Mouse (Mus musculus) granulocyte monocyte progenitor cell, adult 5-6 weeks (primary cell): Measurements from ENCODE around the gene Slc6a19. TPM values are rescaled to one million over a fixed set of nuclear protein-coding genes. Genes with fewer than 3 reads are reported as not detected.

Experiments used
- ATAC-seq: replicated peaks from 2 replicates; pipeline ENCODE4 v1.8.0; 2016; ENCODE audit warnings: mild to moderate bottlenecking, moderate TSS enrichment, inconsistent platforms; ENCODE audit not compliant: poor library complexity, severe bottlenecking
- total RNA-seq, 2 experiments: library from RNA; stranded (forward) in 1 of 2; stranded (reverse) in 1 of 2; fragments of 200-712, 200-1000 nt in 1 of 2; fragments of >200 nt in 1 of 2; fragmentation: Nextera tagmentation in 1 of 2; gene quantifications; 2 replicates each; pipeline ENCODE4 v1.2.3; 2014 to 2017

Slc6a19 gene
- not detected in 2 replicates for total RNA-seq (2014; fragmentation: Nextera tagmentation)
- not detected in 2 replicates for total RNA-seq (2017)

GRCm38 (mm10) chr13:73704694-73705325 lies at the start of gene Slc6a19:
Gene Slc6a19 (minus strand): TSS chr13:73704865.
- ATAC-seq = no peak

GRCm38 (mm10) chr13:73751284-73751683 lies 46.6 kb upstream of the Slc6a19 start:
- ATAC-seq = no peak

- ATAC-seq = no peak
Measured at GRCm38 (mm10) chr13:73750435-73750834, 45.8 kb upstream of the Slc6a19 start.

DNA sequence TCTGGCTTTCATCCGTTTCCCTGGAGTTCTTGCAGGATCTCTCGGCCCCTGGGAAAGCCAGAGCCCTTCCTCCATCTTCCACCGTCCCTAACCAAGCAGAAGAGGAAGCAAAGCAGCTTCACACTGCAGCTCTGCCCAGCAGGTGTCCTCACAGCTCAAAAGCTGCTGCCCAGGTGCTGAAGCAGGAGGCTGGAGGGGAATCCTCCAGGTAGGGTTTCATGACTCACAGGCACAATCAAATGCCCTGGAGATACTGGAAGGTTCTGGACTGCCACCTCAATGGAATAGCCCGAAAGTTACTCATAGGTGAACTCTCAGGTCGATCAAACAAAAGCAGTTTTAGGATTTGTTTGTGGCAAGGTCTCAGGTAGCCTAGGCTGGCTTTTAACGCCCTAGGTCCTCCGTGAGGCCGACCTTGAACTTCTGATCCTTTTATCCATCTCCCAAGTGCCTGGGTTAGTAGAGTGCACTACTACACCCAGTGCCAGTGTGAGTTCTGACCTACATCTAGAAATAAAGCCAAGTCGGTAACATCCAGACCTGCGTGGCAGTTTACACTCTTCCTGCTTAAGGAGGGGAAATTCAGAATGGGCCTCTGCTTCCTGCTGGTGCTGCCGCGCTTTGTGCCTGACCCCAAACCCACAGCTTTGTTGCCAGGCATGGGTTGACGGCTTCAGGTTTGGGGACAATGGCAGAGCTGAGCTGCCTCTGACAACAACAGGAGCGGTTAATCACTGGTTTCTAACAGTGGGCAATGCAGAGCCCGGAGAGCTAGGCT lies 44.2 kb upstream of the Slc6a19 start:
- peak; percentile 50; the same call in 1 of the 2 replicates for ATAC-seq

DNA sequence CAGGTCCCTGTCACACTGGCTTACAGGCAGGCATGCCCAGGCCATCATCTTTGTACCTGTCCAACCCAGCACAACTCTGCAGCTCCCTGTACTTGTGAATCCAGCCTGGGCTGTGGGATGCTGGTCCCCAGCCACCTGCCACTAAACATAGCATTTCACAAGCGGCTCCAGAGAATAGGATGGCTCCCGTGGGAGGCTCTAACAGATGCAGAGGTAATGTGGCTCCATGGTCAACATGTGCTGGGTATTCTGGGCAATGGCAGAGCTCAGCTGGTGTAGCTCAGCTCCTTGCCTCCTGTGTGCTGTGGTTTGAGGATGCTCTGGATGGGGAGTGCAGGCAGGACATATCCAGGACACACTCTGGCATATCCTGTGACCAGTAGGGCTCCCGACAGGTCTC lies 39.0 kb upstream of the Slc6a19 start:
- no peak for ATAC-seq

GRCm38 (mm10) chr13:73742944-73743343 lies 38.3 kb upstream of the Slc6a19 start:
- no peak for ATAC-seq

GRCm38 (mm10) chr13:73740399-73740944 lies 35.8 kb upstream of the Slc6a19 start:
- peak; percentile 46; the same call in 1 of the 2 replicates for ATAC-seq

- ATAC-seq = peak; percentile 49
Measured at GRCm38 (mm10) chr13:73736943-73737342, 32.3 kb upstream of the Slc6a19 start.

- ATAC-seq = no peak
Measured at GRCm38 (mm10) chr13:73735928-73736327, 31.3 kb upstream of the Slc6a19 start.

GRCm38 (mm10) chr13:73735270-73735669 lies 30.6 kb upstream of the Slc6a19 start:
- no peak for ATAC-seq

DNA sequence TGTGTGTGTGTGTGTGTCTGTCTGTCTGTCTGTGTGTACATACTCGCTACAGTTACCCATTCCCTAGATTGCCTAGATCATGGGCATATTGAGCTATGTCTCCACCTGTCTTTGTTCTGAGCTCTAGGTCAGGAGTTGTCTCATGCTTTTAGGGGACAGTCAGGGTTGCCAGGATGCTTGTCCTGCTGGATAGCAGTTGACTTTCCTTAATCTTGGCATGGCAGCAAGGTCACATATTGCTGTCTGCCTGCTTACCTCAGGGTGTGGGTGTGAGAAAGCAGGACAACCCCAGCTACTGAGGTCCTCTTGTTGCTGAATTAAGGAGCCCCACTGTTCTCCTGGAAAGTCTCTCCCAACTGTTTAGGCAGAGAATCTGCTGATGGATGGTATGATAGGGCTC lies 29.7 kb upstream of the Slc6a19 start:
- ATAC-seq = no peak

- ATAC-seq = peak; percentile 22; the same call in 1 of the 2 replicates
Measured at GRCm38 (mm10) chr13:73732742-73733700, 28.4 kb upstream of the Slc6a19 start, which contains the start of gene Slc12a7. Gene Slc12a7 (plus strand): TSS chr13:73733094.

DNA sequence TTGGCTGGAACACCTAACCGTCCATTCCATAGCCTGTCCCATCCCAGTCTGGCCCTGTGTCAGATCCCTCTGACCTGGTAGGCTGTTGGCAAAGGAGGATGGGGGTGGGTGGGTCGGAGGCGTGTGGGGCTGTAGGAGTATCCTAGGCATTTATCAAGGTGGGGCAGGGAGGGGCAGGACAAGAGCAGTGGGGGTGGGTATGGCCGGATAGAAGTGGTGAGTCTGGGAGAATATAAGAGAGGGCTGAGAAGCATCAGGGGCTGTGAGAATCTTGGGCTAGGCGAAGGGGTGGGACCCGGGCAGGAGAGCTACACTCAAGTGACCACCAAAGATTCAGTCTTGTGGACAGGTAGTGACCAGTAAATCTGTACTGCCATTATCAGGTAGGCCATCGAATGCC lies 27.6 kb upstream of the Slc6a19 start:
- ATAC-seq = no peak

- ATAC-seq = no peak
Measured at GRCm38 (mm10) chr13:73730913-73731312, 26.2 kb upstream of the Slc6a19 start.

DNA sequence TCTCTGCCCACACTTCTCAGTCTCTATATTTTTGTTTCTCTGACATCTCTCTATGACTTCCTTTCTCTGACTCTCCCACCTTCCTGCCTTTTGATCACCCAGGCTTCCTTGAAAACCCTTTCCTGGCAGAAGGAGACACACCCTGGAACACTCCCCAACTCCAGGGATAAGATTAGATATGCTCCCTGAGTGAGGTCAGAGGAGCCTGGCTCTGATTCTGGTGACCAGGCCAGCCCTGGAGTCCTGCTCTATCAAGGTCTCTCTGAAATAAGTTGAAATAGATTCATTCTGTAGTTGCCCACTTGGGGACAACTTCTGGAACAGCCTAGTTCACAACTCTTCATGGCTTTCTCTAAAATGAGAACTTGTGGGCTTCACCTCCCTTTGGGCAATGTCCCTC lies 24.0 kb upstream of the Slc6a19 start:
- no peak for ATAC-seq

GRCm38 (mm10) chr13:73727621-73728025 lies 23.0 kb upstream of the Slc6a19 start:
- ATAC-seq = no peak

GRCm38 (mm10) chr13:73725315-73725714 lies 20.6 kb upstream of the Slc6a19 start:
- peak; percentile 65 for ATAC-seq

- peak; percentile 43; the same call in 1 of the 2 replicates for ATAC-seq
Measured at GRCm38 (mm10) chr13:73723081-73723668, 18.5 kb upstream of the Slc6a19 start.

GRCm38 (mm10) chr13:73720241-73720640 lies 15.6 kb upstream of the Slc6a19 start:
- no peak for ATAC-seq

DNA sequence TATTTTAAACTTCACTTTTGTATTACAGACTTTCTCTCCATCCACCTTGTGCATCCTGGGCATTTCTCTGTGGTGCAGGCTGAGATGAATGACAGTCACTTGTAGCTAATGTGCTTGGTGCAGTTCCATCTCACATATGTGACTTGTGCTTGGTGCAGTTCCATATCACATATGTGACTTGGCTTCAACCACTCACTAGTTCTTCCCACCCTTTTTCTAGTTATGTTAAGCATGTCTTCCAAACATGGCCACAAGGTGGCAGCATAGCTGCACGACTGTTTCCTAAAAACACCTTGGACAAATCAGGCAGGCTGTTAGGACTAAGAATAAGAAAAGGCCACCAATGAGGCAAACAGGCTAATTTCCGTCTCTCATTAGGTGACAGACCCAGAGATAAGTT lies 13.6 kb upstream of the Slc6a19 start:
- ATAC-seq = peak; percentile 83
